Mouse (Mus musculus) right cerebral cortex, adult 2 months (tissue): ENCODE results near the gene Trpv2.
A peak's percentile ranks its signal among the peaks of the same experiment; 100 is the strongest.

Experiments used
- DNase-seq, 2 experiments: peaks; one replicate each; pipeline ENCODE4 v3.0.0; 2021 to 2022; ENCODE audit warnings: low spot score in 2 of 2

Trpv2 gene

GRCm38 (mm10) chr11:62558961-62559646, 15.2 kb upstream of the Trpv2 start:
- DNase-seq, result no peak

- DNase-seq, result no peak
Observed at GRCm38 (mm10) chr11:62560463-62561016, 13.7 kb upstream of the Trpv2 start.

DNA sequence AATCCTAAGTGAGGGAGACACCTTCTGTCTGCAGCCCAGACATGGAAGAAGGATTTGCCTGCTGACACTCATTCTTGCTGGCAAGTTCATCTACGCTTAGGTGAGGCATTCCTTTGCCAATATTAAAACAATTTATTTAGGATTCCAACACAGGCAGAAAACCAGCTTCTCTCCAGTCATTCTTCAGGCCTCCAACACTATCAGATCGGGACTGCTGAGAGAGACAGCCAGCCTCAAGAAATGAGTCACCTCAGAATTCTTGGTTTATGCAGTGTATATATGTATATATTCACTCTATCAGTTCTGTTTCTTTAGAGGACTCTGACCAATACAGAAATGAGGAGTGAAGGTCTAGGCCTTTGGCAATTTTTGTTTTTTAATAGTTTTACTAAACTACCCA, 10.7 kb upstream of the Trpv2 start:
- no peak for DNase-seq

DNA sequence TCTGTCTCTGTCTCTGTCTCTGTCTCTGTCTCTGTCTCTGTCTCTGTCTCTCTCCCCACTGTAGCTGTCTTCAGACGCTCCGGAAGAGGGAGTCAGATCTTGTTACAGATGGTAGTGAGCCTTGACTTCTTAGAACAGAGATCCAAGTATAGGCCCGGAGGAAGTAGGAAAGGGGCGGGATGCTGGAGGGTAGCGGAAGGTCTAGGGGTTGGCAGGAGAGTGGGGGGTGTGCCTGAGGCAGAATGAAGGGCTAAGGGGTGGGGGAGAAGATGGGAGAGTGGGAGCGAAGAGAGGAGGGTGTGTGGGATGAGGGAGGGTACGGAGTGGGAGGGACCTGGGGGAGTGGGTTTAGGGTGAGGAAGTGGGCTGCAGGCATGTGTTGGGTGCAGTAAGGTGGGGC, 8.5 kb upstream of the Trpv2 start:
- DNase-seq, result no peak

GRCm38 (mm10) chr11:62566211-62566610, 8.1 kb upstream of the Trpv2 start:
- no peak for DNase-seq

DNA sequence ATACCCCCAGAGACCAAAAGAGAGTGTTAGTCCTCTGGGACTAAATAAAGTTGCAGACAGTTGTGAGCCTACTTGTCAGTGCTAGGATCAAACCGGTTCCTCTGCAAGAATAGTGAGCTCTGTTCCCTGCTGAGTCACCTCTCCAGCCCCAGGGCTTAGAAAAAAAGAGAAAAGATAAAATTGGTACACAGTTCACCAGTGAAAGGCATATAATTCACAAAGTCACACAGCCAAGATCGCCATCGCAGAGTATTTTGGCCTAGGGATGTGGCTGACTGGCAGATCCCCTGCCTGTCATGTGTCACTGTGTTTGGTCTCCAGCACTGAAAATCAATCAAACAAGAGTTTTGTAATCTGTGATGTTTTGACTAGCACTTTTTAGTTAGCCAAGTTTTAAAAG, 6.0 kb upstream of the Trpv2 start:
- no peak for DNase-seq

DNA sequence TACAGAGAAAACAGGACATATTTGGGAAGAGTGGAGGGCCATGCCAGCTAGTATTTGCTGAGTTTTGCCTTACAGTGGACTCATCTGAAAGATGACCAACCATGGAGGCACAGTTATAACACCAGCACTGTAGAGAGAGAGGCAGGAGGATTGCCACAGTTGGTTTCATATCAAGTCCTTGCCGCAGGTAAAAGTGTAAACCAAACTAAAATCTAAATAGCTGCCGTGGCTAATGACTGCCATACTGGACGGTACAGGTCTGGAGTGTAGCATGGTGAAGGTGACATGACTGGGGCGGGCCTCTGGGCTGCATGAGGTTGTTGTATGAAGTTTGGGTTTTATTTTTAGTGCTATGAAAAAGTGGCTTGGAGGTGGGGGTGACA, 408 bp downstream of the Trpv2 start:
- DNase-seq, result no peak

- peak; percentile 92 to 93 for DNase-seq
Observed at GRCm38 (mm10) chr11:62575297-62575658, 992 bp downstream of the Trpv2 start.

DNA sequence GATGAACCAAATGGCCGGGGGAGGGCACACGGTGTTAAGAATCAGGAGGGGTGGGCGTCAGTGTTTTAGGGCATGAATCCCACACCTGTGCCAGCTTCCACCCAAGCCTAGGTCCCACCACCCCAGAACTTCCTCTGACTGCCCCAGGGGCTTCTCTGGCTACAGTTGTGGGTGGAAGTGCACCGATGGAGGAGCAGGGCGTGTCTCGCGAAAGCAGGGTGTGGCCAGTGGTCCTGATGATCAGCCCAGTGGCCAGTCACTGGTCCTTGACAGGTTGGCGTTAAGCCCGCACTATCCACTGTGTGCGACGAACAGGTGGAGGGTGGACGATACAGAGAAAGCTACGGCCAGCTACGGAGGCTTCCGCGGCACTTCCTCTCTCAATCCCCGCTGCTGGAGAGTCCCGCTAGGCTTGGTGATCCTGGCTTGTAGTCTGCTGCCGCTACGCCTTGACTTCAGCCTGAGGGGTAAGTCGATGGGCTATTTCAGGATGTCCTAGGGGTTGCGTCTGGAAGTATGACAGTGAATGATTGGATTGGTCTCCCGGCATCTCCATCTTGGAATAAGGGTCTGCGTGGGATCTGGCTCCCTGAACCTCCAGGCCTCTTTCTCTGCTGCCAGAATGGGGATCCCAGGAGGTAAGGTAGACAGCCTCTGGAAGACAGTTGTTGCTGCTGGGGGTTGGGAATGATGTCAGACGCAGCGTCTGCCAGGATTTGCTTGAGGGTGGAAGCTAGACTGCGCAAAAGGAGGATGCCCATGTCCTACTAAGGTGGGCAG, 1.6 kb downstream of the Trpv2 start:
- peak; percentile 72 to 74 for DNase-seq

- DNase-seq, result peak; percentile 41 to 47
Observed at GRCm38 (mm10) chr11:62576530-62577152, 2.4 kb downstream of the Trpv2 start.

DNA sequence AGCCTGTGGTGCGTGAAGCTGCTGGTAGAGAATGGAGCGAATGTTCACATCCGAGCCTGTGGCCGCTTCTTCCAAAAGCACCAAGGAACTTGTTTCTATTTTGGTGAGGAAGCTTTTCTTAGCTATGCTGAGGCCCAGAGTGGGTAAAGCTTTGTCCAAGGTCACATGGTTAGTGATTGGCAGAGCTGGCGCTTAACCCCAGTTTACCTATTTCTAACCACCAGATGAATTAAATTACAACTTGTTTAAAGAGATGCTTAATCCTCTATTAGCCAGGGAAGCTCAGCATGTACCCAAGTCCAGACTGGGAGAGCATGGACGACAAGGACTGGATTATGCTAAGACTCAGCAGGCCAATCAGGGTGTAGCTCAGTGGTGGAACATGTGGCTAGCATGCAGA, 8.7 kb downstream of the Trpv2 start:
- DNase-seq, result no peak

GRCm38 (mm10) chr11:62584671-62585206, 10.5 kb downstream of the Trpv2 start:
- DNase-seq, result no peak

DNA sequence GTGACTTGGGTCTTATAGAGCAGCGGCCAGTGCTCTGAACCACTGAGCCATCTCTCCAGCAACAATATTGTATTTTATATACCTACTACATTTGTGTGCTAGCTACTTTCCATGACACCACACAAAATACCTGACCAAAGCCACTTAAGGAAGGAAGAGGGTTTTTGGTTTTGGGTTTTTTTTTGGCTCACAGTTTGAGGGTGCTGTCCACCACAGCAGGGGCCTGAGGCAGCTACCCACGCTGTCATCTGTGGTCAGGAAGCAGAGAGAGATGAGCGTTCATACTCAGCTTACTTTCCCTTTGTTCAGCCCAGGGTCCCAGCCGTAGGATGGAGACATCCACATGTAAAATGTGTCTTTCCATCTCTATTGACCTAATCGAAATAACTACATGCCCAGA, 12.7 kb downstream of the Trpv2 start:
- DNase-seq, result no peak

DNA sequence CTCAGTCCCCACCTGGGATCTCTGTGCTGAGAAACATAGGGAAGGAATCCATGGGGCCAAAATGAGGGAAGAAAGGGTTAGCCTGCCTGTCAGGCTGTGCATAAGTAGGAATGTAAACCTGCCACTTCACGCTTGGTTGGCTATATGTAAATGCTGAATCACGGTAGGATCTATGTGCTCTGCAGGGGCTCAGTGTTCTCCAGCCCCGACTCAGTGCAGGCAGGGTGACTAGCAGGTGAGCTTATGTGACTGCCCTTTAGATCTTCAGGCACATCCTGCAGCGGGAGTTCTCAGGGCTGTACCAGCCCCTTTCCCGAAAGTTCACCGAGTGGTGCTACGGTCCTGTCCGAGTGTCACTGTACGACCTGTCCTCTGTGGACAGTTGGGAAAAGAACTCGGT, 15.1 kb downstream of the Trpv2 start:
- DNase-seq, result no peak

DNA sequence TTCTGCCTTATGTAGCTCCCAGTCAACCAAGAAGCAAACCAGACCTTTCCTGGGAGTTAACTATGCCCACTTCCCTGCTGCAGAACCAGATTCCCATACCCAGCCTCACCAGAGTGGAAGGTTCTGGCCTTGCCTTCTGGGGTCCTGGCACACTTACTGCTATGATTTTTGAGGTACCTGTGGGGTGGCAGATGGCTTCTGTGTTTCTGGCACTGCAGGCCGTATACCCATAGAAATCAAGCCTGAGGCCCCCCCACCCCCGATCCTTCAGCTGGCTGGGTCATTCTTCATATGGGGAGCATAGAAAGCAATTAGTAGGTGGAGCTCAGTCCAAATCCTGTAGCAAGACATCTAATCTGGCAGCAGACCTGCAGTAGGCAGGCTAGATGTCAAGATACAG, 16.7 kb downstream of the Trpv2 start:
- no peak for DNase-seq

GRCm38 (mm10) chr11:62591904-62592575, 17.8 kb downstream of the Trpv2 start:
- no peak for DNase-seq

DNA sequence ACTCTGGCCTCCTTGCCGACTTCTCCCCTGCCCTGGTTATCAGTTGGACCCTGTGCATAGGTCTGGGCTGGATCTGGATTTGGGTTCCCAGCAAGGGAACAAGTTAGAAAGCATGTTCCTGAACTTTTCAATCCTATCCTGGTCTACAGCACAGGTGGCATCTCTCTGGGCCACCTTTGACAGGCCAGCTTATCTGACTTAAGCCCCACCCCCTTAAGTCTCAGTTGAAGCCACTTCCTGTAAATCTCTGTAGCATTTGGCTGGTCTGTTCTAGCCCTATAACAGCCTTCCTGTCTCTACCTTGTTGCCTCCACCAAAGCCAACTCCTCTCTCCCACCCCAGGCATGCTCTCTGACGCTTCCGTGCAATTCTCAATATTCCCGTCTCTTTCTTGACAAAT, 24.3 kb downstream of the Trpv2 start:
- no peak for DNase-seq

- DNase-seq, result no peak
Observed at GRCm38 (mm10) chr11:62601732-62602618, 27.7 kb downstream of the Trpv2 start.

DNA sequence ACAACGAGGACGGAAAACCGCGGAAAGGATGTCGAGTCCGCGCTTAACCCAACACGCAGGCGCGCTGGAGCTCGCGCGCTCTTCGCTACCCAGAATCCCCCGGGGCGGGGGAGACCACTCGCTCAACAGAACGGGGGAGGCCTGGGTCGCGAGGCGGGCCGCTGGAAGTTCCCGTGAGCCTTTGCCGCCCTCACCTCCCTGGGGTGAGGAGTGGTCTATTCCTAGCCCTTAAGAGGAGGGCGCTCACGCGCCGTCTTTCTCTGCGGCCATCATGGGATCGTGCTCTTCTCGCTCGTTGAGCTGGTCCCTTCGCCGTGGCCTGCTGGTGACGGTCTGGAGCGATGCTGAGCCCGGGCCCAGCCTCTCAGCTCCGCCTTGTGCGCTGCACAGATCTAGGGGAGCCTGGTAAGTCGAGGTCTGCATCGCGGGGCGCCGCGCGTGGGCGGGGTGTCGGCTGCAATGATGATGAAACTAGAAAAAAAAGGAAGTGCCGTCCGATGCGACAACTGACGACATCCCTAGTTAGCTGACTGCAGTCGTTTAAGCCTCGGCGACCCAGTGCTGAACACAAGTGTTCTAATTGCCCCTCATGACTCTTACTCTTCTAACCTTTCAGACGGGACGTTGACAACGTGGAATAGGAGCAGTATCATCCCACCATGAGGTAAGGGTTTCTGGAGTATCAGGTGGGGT, 28.5 kb downstream of the Trpv2 start:
- peak; percentile 97 to 98 for DNase-seq

GRCm38 (mm10) chr11:62603312-62604056, 29.2 kb downstream of the Trpv2 start:
- DNase-seq, result no peak
